Mouse (Mus musculus): Measurements from ENCODE around the gene Prx. TPM values are rescaled to one million over a fixed set of nuclear protein-coding genes. Genes with fewer than 3 reads are reported as not detected.

Prx gene
- polyA plus RNA-seq, 2 experiments from 2014 or later: 0.11 to 0.68 TPM

Other genes with a start within 250 kb of the Prx start
- not detected for gene Numbl, start 240.9 kb upstream of the Prx start, polyA plus RNA-seq (2017; shearing (Covaris generic))
- gene Ltbp4, start 161.6 kb upstream of the Prx start, polyA plus RNA-seq (2017; shearing (Covaris generic)): 1 to 10 TPM in 1 of 2 experiments, under 1 TPM in 1; 0.94 to 1.3 TPM
- 10 to 100 TPM; 48.9 to 66.0 TPM for gene Shkbp1, start 143.3 kb upstream of the Prx start, polyA plus RNA-seq (2017; shearing (Covaris generic))
- 1 to 10 TPM; 1.4 to 3.3 TPM for gene Gm20479, start 141.9 kb upstream of the Prx start, polyA plus RNA-seq (2017; shearing (Covaris generic))
- under 1 TPM; 0.16 to 0.37 TPM for gene Sptbn4, start 51.6 kb upstream of the Prx start, polyA plus RNA-seq (2017; shearing (Covaris generic))
- 10 to 100 TPM; 13.9 to 16.7 TPM for gene Blvrb, start 51.3 kb upstream of the Prx start, polyA plus RNA-seq (2017; shearing (Covaris generic))
- 10 to 100 TPM; 41.9 to 47.6 TPM for gene Sertad3, start 25.6 kb upstream of the Prx start, polyA plus RNA-seq (2017; shearing (Covaris generic))
- 10 to 100 TPM; 46.6 to 47.9 TPM for gene Sertad1, start 12.4 kb upstream of the Prx start, polyA plus RNA-seq (2017; shearing (Covaris generic))
- not detected for gene Hipk4, start 23.9 kb downstream of the Prx start, polyA plus RNA-seq (2017; shearing (Covaris generic))
- 100 to 1,000 TPM; 149 to 193 TPM for gene Pld3, start 53.9 kb downstream of the Prx start, polyA plus RNA-seq (2017; shearing (Covaris generic))
- gene 2310022A10Rik, start 53.9 kb downstream of the Prx start, polyA plus RNA-seq (2017; shearing (Covaris generic)): 10 to 100 TPM; 14.9 to 18.7 TPM
- 10 to 100 TPM; 43.6 to 48.5 TPM for gene Akt2, start 92.2 kb downstream of the Prx start, polyA plus RNA-seq (2017; shearing (Covaris generic))
- not detected for gene Ttc9b, start 154.6 kb downstream of the Prx start, polyA plus RNA-seq (2017; shearing (Covaris generic))
- gene Map3k10, start 175.3 kb downstream of the Prx start, polyA plus RNA-seq (2017; shearing (Covaris generic)): 1 to 10 TPM in 1 of 2 experiments, under 1 TPM in 1; 0.61 to 1.2 TPM
- gene Zfp607b, start 190.0 kb downstream of the Prx start, polyA plus RNA-seq (2017; shearing (Covaris generic)): 1 to 10 TPM; 2.1 TPM
- 1 to 10 TPM; 7.0 to 8.0 TPM for gene Zfp60, start 232.1 kb downstream of the Prx start, polyA plus RNA-seq (2017; shearing (Covaris generic))